In the genomic region with DNA sequence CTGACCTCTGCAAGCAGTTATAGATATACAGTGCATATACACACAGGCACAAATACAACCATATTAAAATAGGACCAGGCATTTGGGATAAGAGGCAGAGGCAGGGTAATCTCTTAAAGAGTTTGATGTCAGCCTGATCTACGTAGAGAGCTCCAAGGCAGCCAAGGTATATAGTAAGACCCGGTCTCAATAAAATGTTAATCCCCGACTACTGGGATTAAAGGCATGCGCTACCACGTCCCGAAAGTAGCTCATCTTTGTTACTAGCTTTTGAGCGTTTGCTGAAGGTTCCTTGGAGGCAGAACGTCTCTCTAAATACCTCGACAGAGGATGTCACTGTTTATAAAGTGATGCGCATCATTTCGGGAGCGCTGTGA, we compare ENCODE assay signal across 8 mouse cellular contexts. TPM values are rescaled to one million over a fixed set of nuclear protein-coding genes. Genes with fewer than 3 reads are reported as not detected.
A peak's percentile ranks its signal among the peaks of the same experiment; 100 is the strongest.
DNase-seq lines count a peak whose midpoint lies in the region; ATAC-seq lines count a peak whose summit lies in the region.

A gene (plus strand): TSS at position 273 of the 377 bp plus-strand sequence.

- WGBS in embryonic facial prominence, embryonic 11.5 days, result 6% methylated on average over 12 of the region's 12 CpGs
- WGBS in heart, embryonic 14.5 days, result 6% methylated on average over 12 of the region's 12 CpGs
- WGBS in neural tube, embryonic 13.5 days, result 6% methylated on average over 12 of the region's 12 CpGs

- DNase-seq in ovary, postnatal 10 days (ENCODE audit: low spot score), result peak; percentile 5
- no peak for DNase-seq in ovary, adult 18-20 months (ENCODE audit: low spot score)
- DNase-seq in embryonic facial prominence, embryonic 11.5 days (ENCODE audit: low spot score), result no peak
- DNase-seq in left cerebral cortex, postnatal 36 days (ENCODE audit: low spot score in 2 of 2), result no peak
- no peak for DNase-seq in cerebellum, postnatal 14 days
- DNase-seq in urinary bladder, postnatal 36 days (ENCODE audit: low spot score in 2 of 2), result no peak

- H3K36me3 ChIP-seq in embryonic facial prominence, embryonic 11.5 days (replicated peaks; ENCODE audit: control insufficient read depth, insufficient read depth, low read depth, low read length), result no peaks in the 10 kb centered on the region
- H3K36me3 ChIP-seq in heart, embryonic 14.5 days (ENCODE audit: control insufficient read depth, insufficient read depth, low read length), result no peaks in the 10 kb centered on the region
- H3K36me3 ChIP-seq in neural tube, embryonic 13.5 days, result no peaks in the 10 kb centered on the region

- ATAC-seq in embryonic facial prominence, embryonic 11.5 days (replicated peaks; ENCODE audit: insufficient number of reproducible peaks, low FRiP score, low TSS enrichment, low read depth), result peak; percentile 31
- ATAC-seq in heart, embryonic 14.5 days (ENCODE audit: insufficient number of reproducible peaks, insufficient read depth, low FRiP score, low read depth), result no peak
- peak; percentile 41 for ATAC-seq in neural tube, embryonic 13.5 days (ENCODE audit: low read depth)

- peak within 1 kb of the TSS; percentile 43 for H3K4me2 ChIP-seq in embryonic facial prominence, embryonic 11.5 days (ENCODE audit: low read depth, low read length)
- H3K4me2 ChIP-seq in heart, embryonic 14.5 days (ENCODE audit: low read length), result peak within 1 kb of the TSS; percentile 86
- H3K4me2 ChIP-seq in neural tube, embryonic 13.5 days, result peak within 1 kb of the TSS; percentile 69

- intact Hi-C loops in left cerebral cortex, postnatal 36 days (cut with DNase I), result loop anchor here (2.0 to 5.0 kb wide), 2 partner anchors 67 to 140 kb away; a partner anchor contains a TSS

- no peaks in the 10 kb centered on the region for H3K4me1 ChIP-seq in embryonic facial prominence, embryonic 11.5 days (ENCODE audit: control insufficient read depth, insufficient read depth, low read length)
- peaks cover 0 to 11% of the 10 kb centered on the region in 2 experiments; a peak in 2 of 4 replicates for H3K4me1 ChIP-seq in heart, embryonic 14.5 days (ENCODE audit: control insufficient read depth in 2 of 2, insufficient read depth in 2 of 2, low read length in 2 of 2)
- H3K4me1 ChIP-seq in neural tube, embryonic 13.5 days (replicated peaks), result peaks cover 20% of the 10 kb centered on the region

- H3K9ac ChIP-seq in embryonic facial prominence, embryonic 11.5 days (replicated peaks; ENCODE audit: low read length), result peak within 1 kb of the TSS; percentile 92
- H3K9ac ChIP-seq in heart, embryonic 14.5 days (ENCODE audit: low read length), result peak within 1 kb of the TSS; percentile 94
- H3K9ac ChIP-seq in neural tube, embryonic 13.5 days, result peak within 1 kb of the TSS; percentile 84

- H3K27me3 ChIP-seq in embryonic facial prominence, embryonic 11.5 days (ENCODE audit: control insufficient read depth, insufficient read depth, low read length), result no peaks in the 10 kb centered on the region
- no peaks in the 10 kb centered on the region for H3K27me3 ChIP-seq in heart, embryonic 14.5 days (ENCODE audit: control insufficient read depth, insufficient read depth, low read length)
- peaks cover 18% of the 10 kb centered on the region; the same call in 1 of the 2 replicates for H3K27me3 ChIP-seq in neural tube, embryonic 13.5 days

- H3K4me3 ChIP-seq in embryonic facial prominence, embryonic 11.5 days (ENCODE audit: low read depth, low read length), result peak within 1 kb of the TSS; percentile 94
- peak within 1 kb of the TSS; percentile 92 to 93 for H3K4me3 ChIP-seq in heart, embryonic 14.5 days (ENCODE audit: control insufficient read depth in 1 of 2, insufficient read depth in 1 of 2, low read depth in 1 of 2, low read length in 2 of 2)
- H3K4me3 ChIP-seq in neural tube, embryonic 13.5 days, result peak within 1 kb of the TSS; percentile 77

- no peaks in the 10 kb centered on the region for H3K9me3 ChIP-seq in embryonic facial prominence, embryonic 11.5 days (replicated peaks; ENCODE audit: control insufficient read depth, low read length)
- H3K9me3 ChIP-seq in heart, embryonic 14.5 days (ENCODE audit: control insufficient read depth, low read length), result no peaks in the 10 kb centered on the region
- no peaks in the 10 kb centered on the region for H3K9me3 ChIP-seq in neural tube, embryonic 13.5 days

- H3K27ac ChIP-seq in embryonic facial prominence, embryonic 11.5 days (replicated peaks; ENCODE audit: low read depth, low read length), result peak within 1 kb of the TSS; percentile 63
- H3K27ac ChIP-seq in heart, embryonic 14.5 days (replicated peaks in 1 of 2; ENCODE audit: control insufficient read depth in 1 of 2, insufficient read depth in 1 of 2, low read depth in 2 of 2, low read length in 2 of 2), result peak within 1 kb of the TSS; percentile 81 to 91
- peak within 1 kb of the TSS; percentile 91 for H3K27ac ChIP-seq in neural tube, embryonic 13.5 days (replicated peaks)

RNA-seq across cellular contexts. Expression of the gene that starts here (rescaled TPM):
- 141 and 178 TPM in 2 replicates for polyA plus RNA-seq in embryonic facial prominence, embryonic 11.5 days (2014; fragmentation: Nextera tagmentation; extraction: Ambion mirVana)
- polyA plus RNA-seq in heart, embryonic 14.5 days (2014; fragmentation: Nextera tagmentation; extraction: Ambion mirVana), result 64.9 and 77.0 TPM in 2 replicates
- 10 to 100 TPM; 51.2 to 67.6 TPM for total RNA-seq in left cerebral cortex, postnatal 36 days (2021)
- polyA plus RNA-seq in neural tube, embryonic 13.5 days (2015; fragmentation: Nextera tagmentation; extraction: Ambion mirVana), result 103 and 119 TPM in 2 replicates
